Mouse (Mus musculus): Measurements from ENCODE around the gene Nfkbie.

DNA sequence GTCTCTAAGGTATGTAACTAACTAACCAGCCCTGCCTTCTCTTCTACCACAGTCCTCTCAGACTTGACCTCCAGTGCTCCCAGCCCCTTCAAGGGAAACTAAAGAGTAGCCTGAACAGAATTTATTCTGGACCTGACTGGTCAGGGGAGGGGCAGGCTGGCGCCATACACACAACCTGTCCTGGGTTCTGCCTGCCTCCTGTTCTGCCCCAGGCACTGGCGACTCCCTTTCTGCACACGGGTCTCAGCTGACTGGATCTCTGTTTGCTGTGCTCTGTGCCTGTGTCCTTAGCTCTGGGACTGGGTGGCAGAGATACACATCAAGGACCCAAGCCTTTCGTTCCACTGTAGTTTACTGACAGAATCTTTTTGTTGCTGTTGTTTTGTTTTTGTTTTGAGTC, 24.1 kb downstream of the Nfkbie start:
- TF ChIP-seq POLR2A (IDR thresholded peaks at IDR 0.05; ENCODE audit: low read depth, low read length), result no peak
- TF ChIP-seq CTCF (IDR thresholded peaks at IDR 0.05; ENCODE audit: extremely low read depth, insufficient read depth, insufficient read length, insufficient replicate concordance), result no peak

Data from spleen, adult 2 months (tissue).